Mouse (Mus musculus): ENCODE data around the gene Rpl27a.

GRCm38 (mm10) chr7:109497507-109497906 lies 21.4 kb upstream of the Rpl27a start:
- TF ChIP-seq CTCF (conservative IDR thresholded peaks at IDR 0.05; ENCODE audit: low read length) (no peak), NANOG (IDR thresholded peaks at IDR 0.05; ENCODE audit: borderline replicate concordance, low read length) (no peak), POU5F1 (IDR thresholded peaks at IDR 0.05; ENCODE audit: borderline replicate concordance, low read length) (no peak)
